Mouse (Mus musculus): ENCODE data around the gene Inpp5k.
"Not testable (repeated sequence)": the region's sequence is repeated elsewhere in the genome, so short reads cannot be mapped to it uniquely, and the experiment has no call there.

Inpp5k gene

GRCm38 (mm10) chr11:75630645-75631229 is at the start of gene Inpp5k:
TSS of gene Inpp5k (plus strand) at chr11:75630988.
- in situ Hi-C loops (cut with MboI; ENCODE audit: low pct_unique_long_range_greater_than_20kb in 1 of 2, low sequenced_read_pairs in 2 of 2, unreplicated experiment in 1 of 2), result no loop called here

DNA sequence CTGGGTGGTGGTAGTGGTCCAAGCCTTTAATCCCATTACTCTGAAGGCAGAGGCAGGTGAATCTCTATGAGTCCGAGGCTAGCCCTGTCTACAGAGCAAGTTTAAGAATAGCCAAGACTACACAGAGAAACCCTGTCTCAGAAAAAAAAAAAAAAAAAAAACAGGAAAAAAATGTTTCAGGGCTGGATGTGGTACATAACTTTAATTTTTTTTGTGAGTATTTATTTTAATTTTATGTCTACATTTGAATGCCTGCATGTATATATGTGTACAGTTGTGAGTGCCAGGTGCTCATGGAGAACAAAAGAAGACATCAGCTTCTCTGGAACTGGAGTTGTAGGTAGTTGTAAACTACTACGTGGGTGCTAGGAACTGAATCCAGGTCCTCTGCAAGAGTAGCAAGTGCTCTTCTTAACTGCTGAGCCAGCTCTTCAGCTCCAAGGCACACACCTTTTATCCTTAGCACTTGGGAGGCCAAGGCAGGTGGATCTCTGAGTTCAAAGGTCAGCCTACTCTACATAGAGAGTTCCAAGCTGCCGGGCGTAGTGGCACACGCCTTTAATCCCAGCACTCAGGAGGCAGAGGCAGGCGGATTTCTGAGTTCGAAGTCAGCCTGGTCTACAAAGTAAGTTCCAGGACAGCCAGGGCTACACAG is 49.2 kb upstream of the Inpp5k start:
- in situ Hi-C loops (cut with MboI; ENCODE audit: low pct_unique_long_range_greater_than_20kb in 1 of 2, low sequenced_read_pairs in 2 of 2, unreplicated experiment in 1 of 2), result no loop called here

- in situ Hi-C loops (cut with MboI; ENCODE audit: low pct_unique_long_range_greater_than_20kb in 1 of 2, low sequenced_read_pairs in 2 of 2, unreplicated experiment in 1 of 2), result no loop called here
These were observed 47.3 kb upstream of the Inpp5k start for GRCm38 (mm10) chr11:75583521-75583920.

DNA sequence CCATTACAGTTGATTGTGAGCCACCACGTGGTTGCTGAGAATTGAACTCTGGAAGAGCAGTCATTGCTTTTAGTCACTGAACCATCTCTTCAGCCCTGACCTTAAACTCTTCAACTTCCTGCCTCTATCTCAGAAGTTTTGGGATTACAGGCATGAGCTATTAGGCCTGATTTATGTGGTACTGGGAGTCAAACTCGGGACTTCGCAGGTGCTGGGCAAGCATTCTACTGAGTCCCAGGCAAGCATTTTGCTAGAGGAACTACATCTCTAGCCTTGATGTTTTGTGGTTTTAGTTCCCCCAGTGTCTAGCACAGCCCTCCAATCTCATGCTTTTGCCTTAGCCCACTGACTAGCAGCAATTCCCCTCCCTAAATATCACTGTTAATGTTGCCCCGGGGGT is 45.7 kb upstream of the Inpp5k start:
- in situ Hi-C loops (cut with MboI; ENCODE audit: low pct_unique_long_range_greater_than_20kb in 1 of 2, low sequenced_read_pairs in 2 of 2, unreplicated experiment in 1 of 2), result no loop called here

GRCm38 (mm10) chr11:75585978-75586377 is 44.8 kb upstream of the Inpp5k start:
- in situ Hi-C loops (cut with MboI; ENCODE audit: low pct_unique_long_range_greater_than_20kb in 1 of 2, low sequenced_read_pairs in 2 of 2, unreplicated experiment in 1 of 2), result no loop called here

GRCm38 (mm10) chr11:75586963-75587362 is 43.8 kb upstream of the Inpp5k start:
- in situ Hi-C loops (cut with MboI; ENCODE audit: low pct_unique_long_range_greater_than_20kb in 1 of 2, low sequenced_read_pairs in 2 of 2, unreplicated experiment in 1 of 2), result no loop called here

DNA sequence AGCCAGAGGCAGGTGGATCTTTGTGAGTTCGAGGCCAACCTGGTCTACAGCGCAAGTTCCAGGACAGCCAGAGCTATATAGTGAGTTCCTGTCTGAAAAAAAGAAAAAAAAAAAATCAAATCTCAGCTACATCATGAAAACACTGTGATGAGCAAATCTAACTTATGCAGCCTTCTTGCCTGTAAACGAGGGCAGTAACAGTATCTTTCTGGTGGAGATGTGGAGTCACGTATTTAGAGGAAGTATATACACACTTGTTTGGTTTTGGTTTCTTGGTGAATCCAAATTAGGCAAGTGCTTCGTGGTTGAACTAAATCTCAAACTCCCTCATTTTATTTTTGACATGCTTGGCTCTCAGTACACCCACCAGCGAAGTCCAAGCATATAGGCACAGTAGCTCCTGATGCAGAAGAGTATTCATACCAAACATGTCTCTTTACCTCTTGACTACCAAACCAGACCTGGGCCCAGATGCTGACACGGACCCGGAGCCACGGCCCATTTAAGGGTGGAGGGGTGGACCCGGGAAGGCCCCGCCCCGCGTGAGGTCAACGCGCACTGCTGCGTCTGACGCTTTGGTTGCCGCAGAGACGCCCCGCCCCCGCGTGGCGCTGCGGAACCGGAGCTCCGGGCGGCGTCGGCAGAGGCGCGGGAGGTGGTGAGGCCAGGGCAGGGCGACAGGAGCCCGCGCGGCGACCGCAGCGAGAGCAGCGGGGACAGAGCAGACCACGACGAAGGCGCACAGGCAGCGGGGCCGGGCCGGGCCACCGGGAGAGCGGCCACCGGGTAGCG is 43.1 kb upstream of the Inpp5k start, which contains the start of gene Pitpna:
Gene Pitpna (plus strand): TSS at position 605 of the 792 bp plus-strand sequence.
- in situ Hi-C loops (cut with MboI; ENCODE audit: low pct_unique_long_range_greater_than_20kb in 1 of 2, low sequenced_read_pairs in 2 of 2, unreplicated experiment in 1 of 2), result no loop called here

DNA sequence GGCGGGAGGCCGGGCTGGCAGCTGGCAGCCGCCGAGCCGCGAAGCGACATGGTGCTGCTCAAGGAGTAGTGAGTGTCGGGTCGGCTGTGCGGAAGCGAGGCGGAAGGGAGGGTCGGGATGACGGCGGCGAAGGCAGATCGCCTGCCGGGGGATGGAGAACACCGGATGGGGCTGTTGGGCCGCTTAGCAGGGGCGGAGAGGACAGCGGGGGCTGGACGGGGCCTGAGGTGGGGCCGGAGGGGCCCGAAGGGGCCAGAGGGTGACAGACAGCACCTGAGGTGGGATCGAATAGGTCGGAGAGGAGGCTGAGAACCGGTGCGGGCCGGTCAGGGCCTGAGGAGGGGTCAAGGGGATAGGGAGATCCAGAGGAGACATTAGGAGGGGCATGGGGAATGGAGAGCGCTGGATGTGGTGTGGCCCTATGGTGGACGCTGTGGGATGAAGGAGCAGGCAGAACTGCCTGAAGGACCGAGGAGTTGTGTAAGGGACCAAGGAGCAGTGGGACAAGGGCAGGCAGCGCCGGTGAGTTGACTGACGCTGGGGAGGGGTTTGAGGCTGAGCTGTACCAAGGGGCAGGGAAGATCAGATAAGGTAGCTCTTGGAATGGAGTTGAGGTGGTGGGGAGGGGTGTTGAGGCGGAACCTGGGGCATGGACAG is 42.4 kb upstream of the Inpp5k start:
- in situ Hi-C loops (cut with MboI; ENCODE audit: low pct_unique_long_range_greater_than_20kb in 1 of 2, low sequenced_read_pairs in 2 of 2, unreplicated experiment in 1 of 2), result no loop called here

- in situ Hi-C loops (cut with MboI; ENCODE audit: low pct_unique_long_range_greater_than_20kb in 1 of 2, low sequenced_read_pairs in 2 of 2, unreplicated experiment in 1 of 2), result no loop called here
These were observed 38.2 kb upstream of the Inpp5k start for GRCm38 (mm10) chr11:75592612-75593011.

GRCm38 (mm10) chr11:75594431-75594830 is 36.4 kb upstream of the Inpp5k start:
- in situ Hi-C loops (cut with MboI; ENCODE audit: low pct_unique_long_range_greater_than_20kb in 1 of 2, low sequenced_read_pairs in 2 of 2, unreplicated experiment in 1 of 2), result no loop called here

DNA sequence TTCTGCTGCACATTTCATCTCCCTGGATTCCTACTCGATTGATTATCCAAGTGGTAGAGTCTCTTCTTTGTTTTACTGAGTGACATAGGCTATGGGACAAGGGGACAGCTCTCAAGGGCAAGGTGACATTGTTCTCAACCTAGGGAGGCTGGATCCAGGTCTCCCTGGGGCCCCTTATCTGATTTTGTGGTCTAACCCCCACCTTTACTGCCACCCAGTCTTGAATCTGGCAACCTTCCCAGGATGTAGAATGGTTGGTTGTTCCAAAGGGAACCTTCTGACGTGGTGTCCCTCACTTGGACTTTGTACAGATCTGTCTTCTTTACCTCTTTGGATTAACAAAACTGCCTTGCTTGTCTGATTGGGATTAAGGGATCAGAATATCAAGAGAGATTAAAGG is 35.4 kb upstream of the Inpp5k start:
- in situ Hi-C loops (cut with MboI; ENCODE audit: low pct_unique_long_range_greater_than_20kb in 1 of 2, low sequenced_read_pairs in 2 of 2, unreplicated experiment in 1 of 2), result no loop called here

- in situ Hi-C loops (cut with MboI; ENCODE audit: low pct_unique_long_range_greater_than_20kb in 1 of 2, low sequenced_read_pairs in 2 of 2, unreplicated experiment in 1 of 2), result no loop called here
These were observed 35.0 kb upstream of the Inpp5k start for GRCm38 (mm10) chr11:75595816-75596215.

- in situ Hi-C loops (cut with MboI; ENCODE audit: low pct_unique_long_range_greater_than_20kb in 1 of 2, low sequenced_read_pairs in 2 of 2, unreplicated experiment in 1 of 2), result no loop called here
These were observed 34.0 kb upstream of the Inpp5k start for GRCm38 (mm10) chr11:75596726-75597255.

DNA sequence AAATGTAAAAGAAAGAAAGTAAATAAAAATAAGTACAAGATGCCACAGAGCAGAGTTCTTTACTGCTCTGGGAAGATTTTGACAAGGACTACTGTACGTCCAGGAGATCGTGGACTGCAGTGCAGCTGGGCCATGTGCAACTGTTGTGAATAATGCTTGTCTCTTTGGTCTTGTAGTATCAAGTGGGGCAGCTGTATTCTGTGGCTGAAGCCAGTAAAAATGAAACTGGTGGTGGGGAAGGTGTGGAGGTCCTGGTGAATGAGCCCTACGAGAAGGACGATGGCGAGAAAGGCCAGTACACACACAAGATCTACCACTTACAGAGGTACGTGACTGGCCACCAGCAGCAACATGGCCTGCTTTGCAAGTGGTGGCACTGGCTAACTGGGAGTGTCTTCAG is 32.8 kb upstream of the Inpp5k start:
- in situ Hi-C loops (cut with MboI; ENCODE audit: low pct_unique_long_range_greater_than_20kb in 1 of 2, low sequenced_read_pairs in 2 of 2, unreplicated experiment in 1 of 2), result no loop called here

GRCm38 (mm10) chr11:75599802-75600201 is 31.0 kb upstream of the Inpp5k start:
- in situ Hi-C loops (cut with MboI; ENCODE audit: low pct_unique_long_range_greater_than_20kb in 1 of 2, low sequenced_read_pairs in 2 of 2, unreplicated experiment in 1 of 2), result not testable (repeated sequence)

- in situ Hi-C loops (cut with MboI; ENCODE audit: low pct_unique_long_range_greater_than_20kb in 1 of 2, low sequenced_read_pairs in 2 of 2, unreplicated experiment in 1 of 2), result no loop called here
These were observed 26.0 kb upstream of the Inpp5k start for GRCm38 (mm10) chr11:75604826-75605225.

- in situ Hi-C loops (cut with MboI; ENCODE audit: low pct_unique_long_range_greater_than_20kb in 1 of 2, low sequenced_read_pairs in 2 of 2, unreplicated experiment in 1 of 2), result no loop called here
These were observed 25.5 kb upstream of the Inpp5k start for GRCm38 (mm10) chr11:75605318-75605717.

GRCm38 (mm10) chr11:75608776-75609175 is 22.0 kb upstream of the Inpp5k start:
- in situ Hi-C loops (cut with MboI; ENCODE audit: low pct_unique_long_range_greater_than_20kb in 1 of 2, low sequenced_read_pairs in 2 of 2, unreplicated experiment in 1 of 2), result no loop called here

DNA sequence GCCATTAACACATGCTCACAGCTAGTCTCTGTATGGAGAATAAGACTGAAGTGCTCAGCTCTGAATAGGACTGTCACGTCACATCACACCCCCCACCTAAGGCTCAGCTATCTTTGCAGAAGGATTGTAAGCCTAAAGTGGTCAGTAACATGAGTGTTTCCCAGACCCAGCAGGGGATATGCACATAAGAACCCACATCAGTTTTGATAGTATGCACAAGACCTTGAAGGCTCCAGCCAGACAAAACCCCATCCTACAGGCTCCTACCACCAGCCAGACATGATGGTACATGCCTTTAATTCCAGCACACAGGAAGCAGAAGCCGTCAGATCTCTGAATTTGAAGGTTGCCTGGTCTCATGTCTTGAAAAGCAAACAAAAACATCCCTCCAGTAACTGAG is 20.8 kb upstream of the Inpp5k start:
- in situ Hi-C loops (cut with MboI; ENCODE audit: low pct_unique_long_range_greater_than_20kb in 1 of 2, low sequenced_read_pairs in 2 of 2, unreplicated experiment in 1 of 2), result no loop called here
